Mouse (Mus musculus) megakaryocyte-erythroid progenitor cell, adult 5-6 weeks (primary cell): ENCODE data around the gene Zswim7. TPM values are rescaled to one million over a fixed set of nuclear protein-coding genes. Genes with fewer than 3 reads are reported as not detected.
"Not testable (repeated sequence)": the region's sequence is repeated elsewhere in the genome, so short reads cannot be mapped to it uniquely, and the experiment has no call there.

Source experiments
- ATAC-seq: replicated peaks from 2 replicates; pipeline ENCODE4 v1.8.0; 2016; ENCODE audit warnings: mild to moderate bottlenecking, inconsistent platforms; ENCODE audit not compliant: severe bottlenecking, poor library complexity, low FRiP score, low TSS enrichment
- total RNA-seq, 2 experiments: library from RNA; stranded (forward) in 1 of 2; stranded (reverse) in 1 of 2; fragments of 200-1000, 215-1000 nt in 1 of 2; fragments of >200 nt in 1 of 2; fragmentation: Nextera tagmentation in 1 of 2; gene quantifications; 2 replicates each; pipeline ENCODE4 v1.2.3; 2014 to 2017

The Zswim7 gene
- total RNA-seq (2014; fragmentation: Nextera tagmentation) (14.7 and 14.9 TPM in 2 replicates), total RNA-seq (2017) (7.7 and 9.5 TPM in 2 replicates)

- peak; percentile 69 for ATAC-seq
Measured at GRCm38 (mm10) chr11:62280675-62281600, at the start of gene Zswim7, which contains the start of gene Ttc19. Gene Zswim7, minus strand, starts transcription at chr11:62281375. Gene Ttc19, plus strand, starts transcription at chr11:62281473.

GRCm38 (mm10) chr11:62323659-62324058 lies 42.5 kb upstream of the Zswim7 start:
- no peak for ATAC-seq

- ATAC-seq: no peak
Measured at GRCm38 (mm10) chr11:62320097-62320496, 38.9 kb upstream of the Zswim7 start.

GRCm38 (mm10) chr11:62317746-62318145 lies 36.6 kb upstream of the Zswim7 start:
- ATAC-seq: no peak

- no peak for ATAC-seq
Measured at GRCm38 (mm10) chr11:62314984-62315383, 33.8 kb upstream of the Zswim7 start.

- no peak for ATAC-seq
Measured at GRCm38 (mm10) chr11:62309296-62309695, 28.1 kb upstream of the Zswim7 start.

- ATAC-seq: no peak
Measured at GRCm38 (mm10) chr11:62305866-62306265, 24.7 kb upstream of the Zswim7 start.

GRCm38 (mm10) chr11:62298883-62299282 lies 17.7 kb upstream of the Zswim7 start:
- no peak for ATAC-seq

GRCm38 (mm10) chr11:62294121-62294520 lies 12.9 kb upstream of the Zswim7 start:
- no peak for ATAC-seq

GRCm38 (mm10) chr11:62287700-62288099 lies 6.5 kb upstream of the Zswim7 start:
- no peak for ATAC-seq

GRCm38 (mm10) chr11:62285020-62285419 lies 3.8 kb upstream of the Zswim7 start:
- ATAC-seq: no peak

- ATAC-seq: not testable (repeated sequence)
Measured at GRCm38 (mm10) chr11:62284020-62284419, 2.8 kb upstream of the Zswim7 start.

GRCm38 (mm10) chr11:62281601-62281997 lies 424 bp upstream of the Zswim7 start:
- ATAC-seq: 0 out of 2 replicates have a peak, but pooled peaks have one; percentile 19

GRCm38 (mm10) chr11:62278027-62278426 lies 3.1 kb downstream of the Zswim7 start:
- ATAC-seq: peak; percentile 87

- ATAC-seq: no peak
Measured at GRCm38 (mm10) chr11:62277086-62277485, 4.1 kb downstream of the Zswim7 start.

GRCm38 (mm10) chr11:62270851-62271250 lies 10.3 kb downstream of the Zswim7 start:
- ATAC-seq: no peak

GRCm38 (mm10) chr11:62269097-62269496 lies 12.1 kb downstream of the Zswim7 start:
- no peak for ATAC-seq

- no peak for ATAC-seq
Measured at GRCm38 (mm10) chr11:62268381-62268780, 12.8 kb downstream of the Zswim7 start.

- ATAC-seq: no peak
Measured at GRCm38 (mm10) chr11:62266466-62267214, 14.5 kb downstream of the Zswim7 start.

- no peak for ATAC-seq
Measured at GRCm38 (mm10) chr11:62265642-62266041, 15.5 kb downstream of the Zswim7 start.
